Mouse (Mus musculus) limb, embryonic 11.5 days (tissue): Measurements from ENCODE around the gene Frmd4a. TPM values are rescaled to one million over a fixed set of nuclear protein-coding genes. Genes with fewer than 3 reads are reported as not detected.
A peak's percentile ranks its signal among the peaks of the same experiment; 100 is the strongest.

ENCODE experiments used
- ATAC-seq: fragments of 200-750 bp; cut with Nextera tagmentation; 2 replicates; pipeline ENCODE4 v1.8.0; 2017; ENCODE audit warnings: low read depth; ENCODE audit not compliant: insufficient number of reproducible peaks, low FRiP score, low TSS enrichment
- DNase-seq: peaks from one replicate; pipeline ENCODE4 v3.0.0-alpha.2; 2015; ENCODE audit warnings: low spot score
- H3K27ac ChIP-seq: fragments of 300-500 bp; sonication (generic); replicated peaks from 2 replicates; pipeline ENCODE4 v1.5.1; 2014; ENCODE audit warnings: low read depth, mild to moderate bottlenecking, low read length
- H3K27me3 ChIP-seq: fragments of 300-500 bp; sonication (generic); 2 replicates; pipeline ENCODE4 v1.6.1; 2014; ENCODE audit warnings: mild to moderate bottlenecking, low read length, mixed read lengths; ENCODE audit not compliant: control insufficient read depth, insufficient read depth
- H3K36me3 ChIP-seq: fragments of 300-500 bp; sonication (generic); 2 replicates; pipeline ENCODE4 v1.6.1; 2014; ENCODE audit warnings: mild to moderate bottlenecking, low read length, moderate library complexity, mixed read lengths; ENCODE audit not compliant: control insufficient read depth, insufficient read depth
- H3K4me1 ChIP-seq: fragments of 300-500 bp; sonication (generic); 2 replicates; pipeline ENCODE4 v1.6.1; 2014; ENCODE audit warnings: low read length, mixed read lengths; ENCODE audit not compliant: control insufficient read depth, insufficient read depth
- H3K4me2 ChIP-seq: fragments of 300-500 bp; sonication (generic); 2 replicates; pipeline ENCODE4 v1.6.1; 2014; ENCODE audit warnings: low read depth, mild to moderate bottlenecking, moderate library complexity; ENCODE audit not compliant: severe bottlenecking
- H3K4me3 ChIP-seq: fragments of 300-500 bp; sonication (generic); 2 replicates; pipeline ENCODE4 v1.5.1; 2014; ENCODE audit warnings: low read depth, low read length
- H3K9ac ChIP-seq: fragments of 300-500 bp; sonication (generic); 2 replicates; pipeline ENCODE4 v1.6.1; 2014; ENCODE audit warnings: mild to moderate bottlenecking, low read length
- H3K9me3 ChIP-seq: fragments of 300-500 bp; sonication (generic); 2 replicates; pipeline ENCODE4 v1.6.1; 2016; ENCODE audit warnings: low read length; ENCODE audit not compliant: control insufficient read depth
- WGBS: fragments of 180-500 bp; shearing (Covaris S2); extraction: QIAGEN DNeasy Blood & Tissue Kit; methylation state at CpG from one replicate; pipeline ENCODE4 v1.1.7; 2014; 5-methylcytosine and 5-hydroxymethylcytosine counted together
- polyA plus RNA-seq: library from polyadenylated mRNA; unstranded; fragments of >200 nt; fragmentation: Nextera tagmentation; extraction: Ambion mirVana; gene quantifications from 2 replicates; pipeline ENCODE4 v1.2.1, GENCODE M21; 2014

The Frmd4a gene
- polyA plus RNA-seq, 1 experiment from 2014 or later, result 65.3 TPM

- peak; percentile 76 for DNase-seq
- Histone ChIP-seq H3K4me2 (peak overlapping the region; percentile 81), H3K36me3 (no peaks in the 10 kb centered on the region), H3K4me1 (peaks cover 33% of the 10 kb centered on the region), H3K27me3 (no peaks in the 10 kb centered on the region), H3K27ac (peak overlapping the region; percentile 97), H3K4me3 (peak overlapping the region; percentile 54), H3K9ac (peak overlapping the region; percentile 92), H3K9me3 (no peaks in the 10 kb centered on the region)
- under 1% methylated on average over 74 of the region's 74 CpGs for WGBS
- ATAC-seq, result peak; percentile 51
Measured at GRCm38 (mm10) chr2:4400771-4401596, 383.5 kb downstream of the Frmd4a start.

- peaks cover 42% of the 10 kb centered on the region for H3K4me1 ChIP-seq
- ATAC-seq, result no peak
Measured at GRCm38 (mm10) chr2:4401597-4402581, 384.4 kb downstream of the Frmd4a start.

GRCm38 (mm10) chr2:4406977-4407376 is 389.5 kb downstream of the Frmd4a start:
- ATAC-seq (peak; percentile 61), DNase-seq (peak; percentile 59)
- no peaks in the 10 kb centered on the region for H3K9me3 ChIP-seq
- peaks cover 46% of the 10 kb centered on the region for H3K4me1 ChIP-seq
- H3K36me3 ChIP-seq, result no peaks in the 10 kb centered on the region
- H3K27me3 ChIP-seq, result no peaks in the 10 kb centered on the region
- H3K27ac ChIP-seq, result peak overlapping the region; percentile 57
- H3K9ac ChIP-seq, result no peak overlapping the region
- no peak overlapping the region for H3K4me2 ChIP-seq
- no peak overlapping the region for H3K4me3 ChIP-seq
- 31% methylated on average over 5 of the region's 5 CpGs for WGBS

More at GRCm38 (mm10) chr2:4401597-4402581, 384.4 kb downstream of the Frmd4a start:
- Histone ChIP-seq H3K4me2 (peak overlapping the region; percentile 81), H3K9ac (peak overlapping the region; percentile 92), H3K27ac (peak overlapping the region; percentile 97), H3K36me3 (no peaks in the 10 kb centered on the region), H3K4me3 (peak overlapping the region; percentile 54), H3K27me3 (no peaks in the 10 kb centered on the region), H3K9me3 (no peaks in the 10 kb centered on the region)
- DNase-seq, result peak; percentile 78
- WGBS, result under 1% methylated on average over 28 of the region's 28 CpGs

DNA sequence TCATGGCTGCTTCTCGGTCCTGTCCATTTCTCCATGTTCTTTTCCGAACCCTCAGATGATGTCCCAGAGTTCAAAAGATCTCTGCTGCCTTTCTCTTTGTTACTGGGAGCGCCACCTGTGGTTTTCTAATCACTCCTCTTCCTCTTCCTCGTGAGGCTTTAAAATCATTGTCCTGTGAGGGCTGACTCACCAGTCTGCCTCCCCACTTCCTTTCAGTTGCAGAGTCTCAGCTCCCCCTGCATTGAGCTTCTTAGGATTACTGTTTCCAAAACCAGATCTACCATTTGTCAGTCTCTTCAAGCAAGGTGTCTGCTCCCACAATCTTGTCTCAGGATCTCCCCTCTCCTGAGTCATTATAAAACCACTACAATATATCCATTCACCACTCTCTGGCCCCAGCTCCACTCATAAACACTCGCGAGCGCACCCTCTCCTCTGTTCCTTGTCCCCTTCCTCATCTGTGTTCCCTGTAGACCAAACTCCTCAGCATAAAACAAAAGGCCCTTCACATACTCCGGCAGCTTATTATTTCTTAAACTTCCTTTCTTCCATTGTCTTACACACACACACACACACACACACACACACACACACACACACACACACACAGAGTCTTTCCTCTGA is 392.4 kb downstream of the Frmd4a start:
- no peak overlapping the region for H3K9ac ChIP-seq
- no peak for ATAC-seq
- no peaks in the 10 kb centered on the region for H3K36me3 ChIP-seq
- no peak overlapping the region for H3K4me2 ChIP-seq
- DNase-seq, result no peak
- no peak overlapping the region for H3K4me3 ChIP-seq
- no peaks in the 10 kb centered on the region for H3K9me3 ChIP-seq
- H3K27me3 ChIP-seq, result no peaks in the 10 kb centered on the region
- WGBS, result 73% methylated on average over 8 of the region's 8 CpGs
- H3K27ac ChIP-seq, result no peak overlapping the region
- peaks cover 25% of the 10 kb centered on the region; the same call in 1 of the 2 replicates for H3K4me1 ChIP-seq

DNA sequence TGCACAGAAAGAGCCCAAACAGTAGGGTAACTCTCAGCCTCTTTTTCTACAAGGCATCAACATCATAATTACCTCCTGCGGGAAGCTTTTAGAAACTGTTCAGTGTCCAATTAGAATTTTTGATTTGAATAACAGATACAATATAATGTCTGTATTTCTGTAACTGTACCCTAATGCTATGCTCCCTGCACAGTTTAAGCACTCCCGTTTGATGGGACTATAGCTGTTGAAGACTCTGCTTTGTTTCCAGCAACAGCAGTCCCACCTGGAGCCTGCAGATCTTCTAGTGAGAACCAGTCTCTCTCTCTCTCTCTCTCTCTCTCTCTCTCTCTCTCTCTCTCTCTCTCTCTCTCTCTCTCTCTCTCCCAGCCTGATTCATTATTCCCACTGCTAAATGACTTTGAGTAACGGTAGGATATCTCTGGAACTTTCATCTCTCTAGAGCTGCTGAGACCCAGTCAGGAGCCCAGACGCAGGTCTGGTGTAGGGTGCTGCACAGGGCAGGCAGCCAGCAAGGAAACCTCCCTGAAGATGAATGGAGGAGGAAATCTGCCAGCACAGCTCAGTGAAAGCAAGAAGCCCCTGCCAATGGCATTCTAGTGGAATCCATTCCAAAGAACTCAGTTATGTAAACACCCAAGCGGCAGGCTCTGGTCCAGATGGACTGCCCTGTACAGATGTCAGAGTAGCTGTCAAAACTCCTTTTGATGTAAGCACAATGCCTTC is 395.5 kb downstream of the Frmd4a start:
- Histone ChIP-seq H3K27ac (no peak overlapping the region), H3K4me2 (no peak overlapping the region), H3K36me3 (no peaks in the 10 kb centered on the region), H3K9ac (no peak overlapping the region), H3K4me3 (no peak overlapping the region), H3K27me3 (no peaks in the 10 kb centered on the region), H3K4me1 (0 out of 2 replicates have a peak, but pooled peaks cover 3% of the 10 kb centered on the region), H3K9me3 (no peaks in the 10 kb centered on the region)
- DNase-seq (no peak), ATAC-seq (no peak)
- WGBS, result 66% methylated on average over 5 of the region's 5 CpGs

GRCm38 (mm10) chr2:4413596-4414335 is 396.2 kb downstream of the Frmd4a start:
- Histone ChIP-seq H3K4me2 (no peak overlapping the region), H3K4me3 (no peak overlapping the region), H3K36me3 (no peaks in the 10 kb centered on the region), H3K9ac (no peak overlapping the region), H3K27ac (no peak overlapping the region), H3K4me1 (0 out of 2 replicates have a peak, but pooled peaks cover 3% of the 10 kb centered on the region), H3K27me3 (no peaks in the 10 kb centered on the region), H3K9me3 (no peaks in the 10 kb centered on the region)
- DNase-seq (no peak), ATAC-seq (no peak)
- WGBS, result 90% methylated on average over 16 of the region's 16 CpGs

DNA sequence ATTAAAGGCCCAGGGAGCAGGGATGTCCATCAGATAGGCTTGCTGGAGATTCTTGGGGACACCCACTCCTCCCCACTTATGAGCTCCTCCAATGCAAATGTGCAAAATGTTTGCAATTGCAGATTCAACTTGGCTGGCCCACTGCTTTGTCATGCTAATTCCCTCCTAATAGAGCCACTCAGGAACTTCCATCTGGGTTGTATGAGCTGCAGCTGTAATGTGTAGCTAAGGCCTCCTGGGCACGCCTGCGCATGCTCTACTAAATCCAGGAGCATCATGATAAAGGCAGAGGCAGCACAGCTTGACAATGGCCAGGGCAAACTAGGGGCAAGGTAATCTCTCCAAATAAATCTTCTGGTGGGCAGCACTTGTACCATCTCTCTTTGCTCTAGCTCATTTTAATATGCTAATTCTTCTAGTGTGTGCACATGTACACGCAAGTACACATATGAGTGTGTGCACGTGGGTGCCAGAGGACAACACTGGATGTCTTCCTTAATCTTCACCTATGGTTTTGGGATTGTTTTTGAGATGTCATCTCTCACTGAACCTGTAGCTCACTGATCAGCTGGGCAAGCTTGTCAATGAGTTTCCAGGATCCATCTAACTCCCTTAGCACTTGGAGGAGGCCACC is 403.3 kb downstream of the Frmd4a start:
- H3K27ac ChIP-seq, result no peak overlapping the region; the same call in 1 of the 2 replicates
- ATAC-seq, result no peak
- no peaks in the 10 kb centered on the region; the same call in 1 of the 2 replicates for H3K36me3 ChIP-seq
- no peak overlapping the region for H3K4me3 ChIP-seq
- no peaks in the 10 kb centered on the region for H3K9me3 ChIP-seq
- H3K9ac ChIP-seq, result no peak overlapping the region
- H3K4me1 ChIP-seq, result peaks cover 9% of the 10 kb centered on the region; the same call in 1 of the 2 replicates
- no peak for DNase-seq
- no peaks in the 10 kb centered on the region for H3K27me3 ChIP-seq
- no peak overlapping the region for H3K4me2 ChIP-seq
- 85% methylated on average over 4 of the region's 4 CpGs for WGBS
